Mouse (Mus musculus) regulatory T cell (primary cell): ENCODE results near the gene Vrk3.

ENCODE experiments used
- in situ Hi-C: fragments of 300-600 bp; cut with MboI, MseI; formaldehyde crosslinking; loops from one replicate; pipeline ENCODE4 v1.15.1; 2025; ENCODE audit warnings: high pct_unique_total_duplicates

Gene Vrk3

DNA sequence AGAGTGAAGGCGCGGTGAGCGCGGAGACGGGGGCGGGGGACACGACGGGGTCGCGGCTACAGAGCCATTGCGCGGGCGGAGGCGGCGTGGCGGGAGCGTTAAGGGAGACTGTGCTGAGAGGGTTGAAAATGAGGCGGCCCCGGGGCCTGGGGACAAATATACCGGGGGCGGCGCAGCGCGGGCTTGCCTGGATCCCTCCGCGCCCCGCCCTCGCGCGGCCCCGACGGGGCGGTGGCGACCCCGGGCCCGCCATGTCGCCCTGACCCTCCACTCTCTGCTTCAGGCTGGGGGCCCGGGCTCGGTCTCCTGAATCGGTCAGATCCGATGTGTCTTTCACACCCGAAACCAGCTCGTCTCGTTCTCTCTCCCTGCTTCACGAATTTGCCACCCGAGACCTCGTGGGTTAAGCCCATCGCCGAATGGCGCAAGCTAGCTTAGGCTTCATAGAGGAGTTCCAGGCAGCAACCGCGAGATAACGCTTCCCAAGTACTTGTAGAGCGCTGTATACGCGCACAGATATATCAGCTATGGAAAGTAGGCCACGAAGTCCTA, 68.3 kb downstream of the Vrk3 start, which contains the start of gene Atf5:
Atf5 (minus strand) TSS at position 189 of the 552 bp plus-strand sequence.
- in situ Hi-C loops: loop anchor here (10.0 kb wide), 1 partner anchor 72 kb away; the partner anchor contains the start of gene Vrk3

DNA sequence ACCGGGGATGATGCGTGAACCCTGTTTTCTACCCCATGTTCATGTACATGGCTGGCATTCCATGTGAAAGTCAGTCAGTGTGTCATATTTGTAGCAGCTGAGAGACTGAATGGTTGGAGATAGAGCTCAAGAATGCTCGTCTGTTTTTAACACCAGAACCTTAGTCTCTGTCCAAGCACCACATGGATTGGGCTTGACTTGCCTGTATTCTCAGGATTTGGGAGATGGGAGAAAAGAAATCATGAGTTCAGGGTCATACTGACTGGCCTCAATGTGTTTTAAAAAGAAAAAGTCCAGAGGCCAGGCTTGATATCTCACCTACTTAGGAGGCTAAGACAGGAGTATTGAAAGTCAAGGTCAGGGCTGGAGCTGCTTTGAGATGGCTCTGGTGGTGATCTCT, 69.2 kb downstream of the Vrk3 start:
- in situ Hi-C loops: loop anchor here (10.0 kb wide), 1 partner anchor 73 kb away; the partner anchor contains the start of gene Vrk3

DNA sequence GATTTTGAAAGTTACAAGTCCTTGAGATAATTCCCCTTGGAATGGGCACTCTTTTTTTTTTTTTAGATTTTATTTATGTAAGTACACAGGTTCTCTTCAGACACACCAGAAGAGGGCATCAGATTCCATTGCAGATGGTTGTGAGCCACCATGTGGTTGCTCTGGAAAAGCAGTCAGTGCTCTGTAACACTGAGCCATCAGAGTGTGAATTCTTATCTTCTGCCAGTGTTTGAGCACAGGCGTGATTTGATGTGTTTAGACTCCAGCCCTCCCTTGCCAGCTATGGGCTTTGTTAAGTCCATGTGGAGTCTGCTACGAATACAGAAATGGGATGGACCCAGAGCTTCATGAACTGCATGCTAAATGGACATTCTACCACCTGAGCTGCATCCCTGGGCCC, 70.0 kb downstream of the Vrk3 start:
- in situ Hi-C loops: loop anchor here (10.0 kb wide), 1 partner anchor 73 kb away; the partner anchor contains the start of gene Vrk3

DNA sequence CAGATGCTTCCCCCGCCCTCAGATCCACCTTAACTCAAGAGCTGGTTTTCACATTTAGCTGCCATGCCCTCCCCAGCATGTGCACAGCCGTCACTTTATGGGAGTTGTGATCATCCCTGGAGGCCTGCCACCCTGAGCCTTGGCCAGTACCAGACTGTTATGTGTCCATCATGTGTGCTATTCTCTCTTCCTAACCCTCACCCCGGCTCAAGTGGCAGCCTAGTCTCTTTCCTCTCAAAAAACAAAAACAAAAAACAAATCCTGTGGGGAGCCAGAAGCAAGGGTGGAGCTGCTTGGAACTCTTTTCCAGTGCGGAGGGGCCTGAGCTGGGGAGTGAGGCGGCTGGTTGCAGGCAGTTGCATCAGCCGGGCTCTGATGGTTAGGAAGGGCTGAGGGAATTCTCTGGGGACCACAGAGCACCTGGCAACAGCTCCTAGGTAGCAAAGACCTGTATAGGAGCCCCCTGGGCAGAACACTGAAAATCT, 70.6 kb downstream of the Vrk3 start:
- in situ Hi-C loops: loop anchor here (10.0 kb wide), 1 partner anchor 74 kb away; the partner anchor contains the start of gene Vrk3

DNA sequence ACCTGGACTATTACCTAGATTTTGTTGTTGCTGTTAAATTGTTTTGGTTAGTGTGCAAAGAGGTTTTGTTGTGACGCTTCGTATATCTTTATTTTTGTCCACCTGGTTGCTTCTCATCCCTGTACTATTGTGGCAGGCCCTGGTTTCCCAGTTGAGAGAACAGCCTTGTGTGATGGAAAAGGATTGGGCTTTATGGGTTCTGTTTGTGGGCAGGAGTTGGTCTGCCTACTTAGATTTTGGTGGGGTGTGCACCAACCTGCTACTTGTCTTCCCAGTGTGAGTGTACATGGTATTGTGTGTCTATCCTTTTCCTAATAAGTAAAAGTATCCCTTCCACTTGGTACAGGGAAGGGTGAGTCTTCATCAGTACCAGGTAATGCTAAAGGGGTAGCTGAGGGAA, 71.2 kb downstream of the Vrk3 start:
- in situ Hi-C loops: loop anchor here (10.0 kb wide), 1 partner anchor 75 kb away; the partner anchor contains the start of gene Vrk3

DNA sequence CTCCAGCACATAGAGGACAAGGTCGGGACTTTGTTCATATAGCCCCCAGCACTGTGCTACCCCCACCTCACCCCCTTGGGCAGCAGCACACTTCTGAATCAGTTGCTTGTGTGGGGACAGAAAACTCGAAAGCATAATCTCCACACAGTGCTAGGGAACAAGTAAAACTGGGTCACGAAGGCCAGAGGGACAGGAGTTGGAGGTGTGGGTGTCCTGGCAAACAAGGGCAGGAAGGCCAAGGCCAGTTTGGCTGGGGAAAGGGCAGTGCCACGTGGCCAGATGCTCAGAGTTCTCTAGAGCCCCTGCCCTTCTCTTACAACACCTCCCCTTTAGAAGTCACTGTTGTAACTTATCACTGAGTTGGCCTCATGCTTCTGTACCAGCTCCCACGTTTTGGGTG, 71.7 kb downstream of the Vrk3 start:
- in situ Hi-C loops: loop anchor here (10.0 kb wide), 1 partner anchor 75 kb away; the partner anchor contains the start of gene Vrk3

DNA sequence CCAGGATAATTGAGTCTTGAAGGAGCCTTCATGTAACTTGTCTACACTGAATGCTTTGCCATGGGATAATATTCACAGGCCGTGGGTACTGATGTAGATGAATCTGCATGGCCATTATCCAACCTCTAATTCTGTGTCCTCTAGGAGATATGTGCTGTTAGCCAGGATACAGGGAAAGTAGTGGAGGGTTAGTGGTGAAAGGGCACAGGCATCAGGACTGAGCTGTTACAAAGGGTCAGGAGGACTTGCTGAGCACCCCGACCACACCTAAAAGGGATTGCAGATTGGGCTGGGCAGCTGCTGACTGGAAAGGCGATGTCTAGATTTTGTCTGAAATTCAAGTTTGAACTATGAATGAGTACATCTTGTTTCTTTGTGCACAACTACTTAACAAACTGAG, 72.3 kb downstream of the Vrk3 start:
- in situ Hi-C loops: no loop called here

DNA sequence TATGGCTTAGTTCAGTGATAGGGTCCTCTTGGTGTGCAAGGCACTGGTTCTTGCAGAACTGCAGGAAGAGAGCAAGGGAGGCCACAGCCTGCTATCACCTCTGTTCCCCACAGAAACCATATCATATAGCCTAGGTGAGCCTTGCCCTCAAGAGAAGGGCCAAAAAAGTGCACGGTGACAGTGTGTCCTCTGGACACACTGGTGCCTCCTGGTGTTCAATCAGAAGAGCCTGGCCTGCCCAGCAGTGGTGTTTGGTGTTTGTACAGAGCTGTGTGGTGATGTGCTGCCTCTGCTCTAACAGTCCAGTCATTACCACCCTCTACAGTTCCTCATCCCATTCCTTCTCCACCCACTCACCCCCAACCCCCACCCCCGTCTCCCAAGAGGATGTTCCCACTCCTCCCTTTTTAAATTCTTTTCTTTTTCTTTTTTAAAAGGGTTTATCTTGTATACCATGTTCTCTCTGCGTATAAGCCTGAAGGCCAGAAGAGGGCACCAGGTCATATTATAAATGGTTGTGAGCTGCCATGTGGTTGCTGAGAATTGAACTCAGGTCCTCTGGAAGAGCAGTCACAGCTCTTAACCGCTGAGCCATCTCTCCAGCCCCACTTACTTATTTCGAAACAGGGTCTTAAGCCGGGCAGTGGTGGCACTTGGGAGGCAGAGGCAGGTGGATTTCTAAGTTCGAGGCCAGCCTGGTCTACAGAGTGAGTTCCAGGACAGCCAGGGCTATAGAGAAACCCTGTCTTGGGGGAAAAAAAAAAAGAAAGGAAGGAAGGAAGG, 73.6 kb downstream of the Vrk3 start:
- in situ Hi-C loops: no loop called here

DNA sequence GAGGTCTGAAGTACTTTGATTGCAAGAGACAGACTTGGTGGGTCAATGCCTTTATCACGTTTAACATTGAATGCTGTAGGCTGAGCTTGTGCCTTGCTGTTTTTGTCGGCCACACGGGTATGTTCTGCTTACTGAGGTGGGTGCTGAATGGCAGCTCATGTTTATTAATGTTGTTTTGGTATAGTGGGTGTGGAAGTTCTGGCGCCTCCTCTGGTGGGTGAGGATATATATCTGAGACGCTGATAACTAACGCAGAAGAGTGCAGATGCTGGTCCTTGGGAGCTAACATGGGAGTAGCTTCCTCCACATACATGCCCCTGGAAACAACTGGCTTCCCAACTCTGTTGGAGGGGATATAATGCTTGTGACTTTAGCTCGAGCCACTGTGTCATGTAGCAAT, 75.2 kb downstream of the Vrk3 start:
- in situ Hi-C loops: no loop called here

DNA sequence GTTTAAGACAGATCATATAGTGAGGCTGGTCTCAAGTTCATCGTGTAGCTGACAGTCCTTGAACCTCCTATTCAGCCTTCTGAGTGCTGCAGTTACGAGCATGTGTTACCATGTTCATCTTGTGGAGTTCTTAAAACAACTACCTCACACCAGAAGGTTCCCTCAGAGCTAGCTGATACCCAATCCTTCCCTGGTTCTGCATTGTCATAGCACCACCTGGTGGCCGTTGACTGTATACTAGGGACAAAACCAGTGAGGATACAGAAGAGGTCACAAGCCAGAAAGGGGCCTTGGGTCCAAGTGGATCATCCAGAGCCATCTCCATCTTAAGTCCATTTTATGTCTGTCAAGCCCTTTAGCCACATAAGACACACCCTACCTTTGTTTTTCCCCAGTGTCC, 76.7 kb downstream of the Vrk3 start:
- in situ Hi-C loops: no loop called here

DNA sequence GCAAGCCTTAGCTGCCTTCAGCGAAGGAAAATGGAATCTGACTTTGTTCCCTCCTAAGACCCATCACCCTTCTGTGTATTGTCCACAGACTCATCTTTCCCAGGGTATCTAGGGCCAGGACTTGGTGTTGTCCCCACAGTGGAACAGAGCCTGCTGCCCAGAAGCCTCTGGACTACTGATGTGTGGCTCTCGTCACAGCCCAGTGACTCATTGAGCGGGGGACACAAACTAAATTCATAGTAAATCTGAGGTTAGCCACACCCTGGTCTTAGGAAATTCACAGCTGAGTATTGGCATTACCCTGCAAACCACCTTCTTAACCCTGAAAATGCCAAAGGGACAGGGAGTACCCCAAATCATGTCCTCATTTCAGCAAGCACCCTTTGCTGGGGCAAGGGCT, 78.6 kb downstream of the Vrk3 start:
- in situ Hi-C loops: no loop called here
